Mouse (Mus musculus) forebrain, embryonic 14.5 days (tissue): Measurements from ENCODE around the gene Stxbp2. TPM values are rescaled to one million over a fixed set of nuclear protein-coding genes. Genes with fewer than 3 reads are reported as not detected.

Source experiments
- ATAC-seq: fragments of 200-750 bp; cut with Nextera tagmentation; 2 replicates; pipeline ENCODE4 v1.8.0; 2017; ENCODE audit warnings: mild to moderate bottlenecking, moderate library complexity
- DNase-seq: peaks from one replicate; pipeline ENCODE4 v3.0.0-alpha.2; 2015; ENCODE audit warnings: low spot score
- H3K27ac ChIP-seq: fragments of 300-500 bp; sonication (generic); 2 replicates; pipeline ENCODE4 v1.5.1; 2014; ENCODE audit warnings: low read depth, mild to moderate bottlenecking, control low read depth, low read length, moderate library complexity
- H3K27me3 ChIP-seq: fragments of 300-500 bp; sonication (generic); replicated peaks from 2 replicates; pipeline ENCODE4 v1.6.1; 2014; ENCODE audit warnings: low read length, control low read depth, mixed read lengths; ENCODE audit not compliant: control insufficient read depth, insufficient read depth
- H3K36me3 ChIP-seq: fragments of 300-500 bp; sonication (generic); 2 replicates; pipeline ENCODE4 v1.6.1; 2014; ENCODE audit warnings: low read length, control low read depth; ENCODE audit not compliant: control insufficient read depth, insufficient read depth
- H3K4me1 ChIP-seq: fragments of 300-500 bp; sonication (generic); 2 replicates; pipeline ENCODE4 v1.6.1; 2014; ENCODE audit warnings: antibody characterized with exemption, low read length, control low read depth; ENCODE audit not compliant: control insufficient read depth, insufficient read depth
- H3K4me2 ChIP-seq: fragments of 300-500 bp; sonication (generic); 2 replicates; pipeline ENCODE4 v1.6.1; 2014; ENCODE audit warnings: mild to moderate bottlenecking, control low read depth, low read length
- H3K4me3 ChIP-seq: fragments of 300-500 bp; sonication (generic); 2 replicates; pipeline ENCODE4 v1.5.1; 2014; ENCODE audit warnings: low read depth, low read length, control low read depth
- H3K9ac ChIP-seq: fragments of 300-500 bp; sonication (generic); 2 replicates; pipeline ENCODE4 v1.6.1; 2014; ENCODE audit warnings: mild to moderate bottlenecking, low read length, control low read depth, moderate library complexity
- H3K9me3 ChIP-seq: fragments of 300-500 bp; sonication (generic); replicated peaks from 2 replicates; pipeline ENCODE4 v1.6.1; 2016; ENCODE audit warnings: low read length, control low read depth, mixed read lengths; ENCODE audit not compliant: control insufficient read depth
- WGBS: fragments of 180-500 bp; shearing (Covaris S2); extraction: QIAGEN DNeasy Blood & Tissue Kit; methylation state at CpG from one replicate; pipeline ENCODE4 v1.1.7; 2014; 5-methylcytosine and 5-hydroxymethylcytosine counted together
- polyA plus RNA-seq: library from polyadenylated mRNA; unstranded; fragments of >200 nt; fragmentation: Nextera tagmentation; extraction: Ambion mirVana; gene quantifications from 2 replicates; pipeline ENCODE4 v1.2.1, GENCODE M21; 2014

Stxbp2 gene
- polyA plus RNA-seq, 1 experiment from 2014 or later, result 32.4 TPM

DNA sequence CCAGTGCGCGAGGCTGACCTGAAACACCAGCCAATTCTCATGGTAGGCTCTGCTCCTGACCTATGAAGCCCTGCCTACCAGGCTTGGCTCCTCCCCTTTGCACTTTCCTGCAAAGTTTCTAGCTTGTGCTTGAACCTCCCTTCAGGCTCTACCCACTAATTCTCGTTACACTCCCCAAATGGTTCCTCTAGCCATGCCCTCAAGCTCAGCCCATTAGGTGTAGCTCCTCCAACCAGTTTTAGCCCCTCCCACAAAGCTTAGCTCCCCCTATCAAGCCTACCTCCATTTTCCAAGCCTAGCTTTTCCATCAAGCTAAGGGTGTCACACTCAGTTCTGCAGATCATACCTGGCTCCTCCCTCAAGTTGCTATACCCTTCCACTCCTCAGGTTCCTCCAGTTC, 32.7 kb upstream of the Stxbp2 start:
- Histone ChIP-seq H3K4me3 (no peak overlapping the region), H3K4me1 (no peaks in the 10 kb centered on the region), H3K27ac (no peak overlapping the region), H3K36me3 (peaks cover 43% of the 10 kb centered on the region), H3K9ac (no peak overlapping the region), H3K9me3 (no peaks in the 10 kb centered on the region), H3K4me2 (no peak overlapping the region), H3K27me3 (no peaks in the 10 kb centered on the region)
- ATAC-seq (no peak), DNase-seq (no peak)
- 89% methylated on average over 3 of the region's 3 CpGs for WGBS

DNA sequence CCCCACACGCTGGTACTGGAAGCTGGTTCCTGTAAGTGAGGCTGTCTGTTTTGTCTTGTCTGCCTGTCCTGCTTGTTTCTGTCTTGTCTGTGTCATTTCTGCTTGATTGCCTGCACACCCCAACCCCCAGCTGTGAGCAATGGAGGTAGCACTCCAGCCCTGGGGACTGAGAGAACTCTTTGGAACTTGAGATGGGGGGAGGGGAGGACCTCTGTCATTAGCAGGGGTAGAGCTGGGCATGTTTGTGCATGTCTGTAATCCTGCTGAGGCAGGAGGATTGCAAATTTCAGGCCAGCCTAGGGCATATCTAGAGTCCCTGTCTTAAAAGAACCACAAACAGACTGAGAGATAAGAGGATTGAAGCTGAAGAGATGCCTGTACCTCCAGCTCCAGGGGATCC, 31.5 kb upstream of the Stxbp2 start:
- Histone ChIP-seq H3K36me3 (peaks cover 54% of the 10 kb centered on the region), H3K9me3 (no peaks in the 10 kb centered on the region)
- 85% methylated on average over 1 of the region's 1 CpGs for WGBS

DNA sequence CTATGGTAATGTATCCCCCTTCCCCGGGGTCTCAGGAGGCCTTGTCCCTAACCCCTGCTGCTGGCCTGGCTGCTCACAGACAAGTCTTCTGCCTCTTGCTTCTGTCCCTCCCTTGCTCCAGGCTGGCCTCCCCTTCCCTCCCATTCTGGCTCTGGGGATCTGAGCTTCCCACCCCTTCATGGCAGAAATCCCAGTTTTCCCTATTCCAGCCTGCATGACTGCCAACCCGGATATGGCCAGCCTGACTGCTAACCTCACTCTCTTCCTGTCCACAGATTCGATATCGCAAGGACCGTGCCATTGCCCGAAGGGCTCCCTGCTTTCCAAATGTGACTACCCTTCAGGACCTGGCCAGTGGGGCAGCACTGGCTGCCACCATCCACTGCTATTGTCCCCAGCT, 30.4 kb upstream of the Stxbp2 start:
- H3K27ac ChIP-seq, result no peak overlapping the region
- H3K36me3 ChIP-seq, result peaks cover 62% of the 10 kb centered on the region
- H3K9me3 ChIP-seq, result no peaks in the 10 kb centered on the region
- ATAC-seq, result no peak
- no peak overlapping the region for H3K4me3 ChIP-seq
- no peak overlapping the region for H3K4me2 ChIP-seq
- no peaks in the 10 kb centered on the region for H3K27me3 ChIP-seq
- no peaks in the 10 kb centered on the region for H3K4me1 ChIP-seq
- no peak overlapping the region for H3K9ac ChIP-seq
- DNase-seq, result no peak
- 90% methylated on average over 6 of the region's 6 CpGs for WGBS

More for the DNA sequence above, 31.5 kb upstream of the Stxbp2 start:
- no peak overlapping the region for H3K9ac ChIP-seq
- no peaks in the 10 kb centered on the region for H3K4me1 ChIP-seq
- no peak for DNase-seq
- no peak overlapping the region for H3K4me3 ChIP-seq
- no peak overlapping the region for H3K4me2 ChIP-seq
- no peak overlapping the region for H3K27ac ChIP-seq
- ATAC-seq, result no peak
- no peaks in the 10 kb centered on the region for H3K27me3 ChIP-seq

DNA sequence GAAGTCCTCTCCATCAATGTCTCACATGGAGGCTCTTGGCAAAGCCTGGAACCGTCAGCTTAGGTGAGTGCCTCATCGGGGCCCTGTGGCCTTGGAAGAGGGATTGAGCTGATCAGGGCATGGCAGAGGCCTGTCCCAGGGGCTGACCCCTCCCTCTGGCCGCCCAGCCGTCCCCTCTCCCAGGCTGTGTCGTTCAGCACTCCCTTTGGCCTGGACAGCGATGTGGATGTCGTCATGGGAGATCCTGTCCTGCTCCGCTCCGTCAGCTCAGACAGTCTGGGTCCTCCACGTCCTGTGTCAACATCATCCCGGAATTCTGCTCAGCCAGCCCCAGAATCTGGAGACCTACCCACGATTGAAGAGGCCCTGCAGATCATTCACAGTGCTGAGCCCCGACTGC, 27.3 kb upstream of the Stxbp2 start:
- WGBS, result 81% methylated on average over 13 of the region's 13 CpGs
- no peak for ATAC-seq
- H3K27me3 ChIP-seq, result no peaks in the 10 kb centered on the region
- H3K27ac ChIP-seq, result no peak overlapping the region
- H3K4me2 ChIP-seq, result no peak overlapping the region
- H3K36me3 ChIP-seq, result peaks cover 86% of the 10 kb centered on the region
- no peak for DNase-seq
- no peaks in the 10 kb centered on the region for H3K9me3 ChIP-seq
- no peak overlapping the region for H3K4me3 ChIP-seq
- no peak overlapping the region for H3K9ac ChIP-seq
- no peaks in the 10 kb centered on the region for H3K4me1 ChIP-seq

DNA sequence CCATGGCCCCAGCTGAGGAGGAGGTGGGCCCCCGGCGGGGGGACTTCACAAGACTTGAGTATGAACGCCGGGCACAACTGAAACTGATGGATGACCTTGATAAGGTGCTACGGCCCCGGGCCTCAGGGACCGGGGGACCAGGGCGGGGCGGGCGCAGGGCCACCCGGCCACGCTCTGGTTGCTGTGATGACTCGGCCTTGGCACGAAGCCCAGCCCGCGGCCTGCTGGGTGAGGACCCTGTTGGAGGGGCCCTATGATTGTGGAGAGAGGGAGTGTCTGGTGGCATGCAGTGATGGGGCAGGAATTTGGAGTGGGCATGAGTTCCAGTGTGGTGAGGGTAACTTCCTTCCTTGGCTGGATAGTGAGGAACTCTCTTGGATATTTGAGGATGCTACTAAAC, 24.2 kb upstream of the Stxbp2 start:
- H3K27me3 ChIP-seq, result no peaks in the 10 kb centered on the region
- 89% methylated on average over 16 of the region's 16 CpGs for WGBS
- H3K4me3 ChIP-seq, result no peak overlapping the region
- H3K4me1 ChIP-seq, result no peaks in the 10 kb centered on the region
- H3K27ac ChIP-seq, result no peak overlapping the region
- no peak for ATAC-seq
- no peak overlapping the region for H3K4me2 ChIP-seq
- H3K36me3 ChIP-seq, result peaks cover 92% of the 10 kb centered on the region
- H3K9ac ChIP-seq, result no peak overlapping the region
- DNase-seq, result no peak
- H3K9me3 ChIP-seq, result no peaks in the 10 kb centered on the region

DNA sequence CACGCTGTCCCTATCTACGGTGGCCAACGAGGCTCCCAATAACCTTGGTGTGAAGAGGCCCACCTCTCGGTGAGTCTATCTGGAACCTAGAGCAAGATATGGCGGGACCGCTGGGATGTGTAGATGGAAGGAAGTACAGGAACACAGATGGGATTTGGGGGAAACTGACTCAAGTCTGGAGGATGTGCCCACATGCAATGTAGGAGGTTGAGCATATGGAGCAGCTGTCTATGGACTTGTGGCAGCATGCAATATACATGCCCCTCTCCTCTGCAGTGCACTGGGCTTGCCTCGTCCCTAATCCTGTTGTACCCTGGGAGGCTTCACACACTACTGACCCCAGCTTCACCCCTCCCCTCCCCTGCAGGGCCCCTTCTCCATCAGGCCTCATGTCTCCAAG, 22.9 kb upstream of the Stxbp2 start:
- Histone ChIP-seq H3K36me3 (peaks cover 92% of the 10 kb centered on the region), H3K27me3 (no peaks in the 10 kb centered on the region), H3K9me3 (no peaks in the 10 kb centered on the region), H3K27ac (no peak overlapping the region), H3K9ac (no peak overlapping the region), H3K4me3 (no peak overlapping the region), H3K4me1 (no peaks in the 10 kb centered on the region), H3K4me2 (no peak overlapping the region)
- ATAC-seq (no peak), DNase-seq (no peak)
- 87% methylated on average over 7 of the region's 7 CpGs for WGBS

DNA sequence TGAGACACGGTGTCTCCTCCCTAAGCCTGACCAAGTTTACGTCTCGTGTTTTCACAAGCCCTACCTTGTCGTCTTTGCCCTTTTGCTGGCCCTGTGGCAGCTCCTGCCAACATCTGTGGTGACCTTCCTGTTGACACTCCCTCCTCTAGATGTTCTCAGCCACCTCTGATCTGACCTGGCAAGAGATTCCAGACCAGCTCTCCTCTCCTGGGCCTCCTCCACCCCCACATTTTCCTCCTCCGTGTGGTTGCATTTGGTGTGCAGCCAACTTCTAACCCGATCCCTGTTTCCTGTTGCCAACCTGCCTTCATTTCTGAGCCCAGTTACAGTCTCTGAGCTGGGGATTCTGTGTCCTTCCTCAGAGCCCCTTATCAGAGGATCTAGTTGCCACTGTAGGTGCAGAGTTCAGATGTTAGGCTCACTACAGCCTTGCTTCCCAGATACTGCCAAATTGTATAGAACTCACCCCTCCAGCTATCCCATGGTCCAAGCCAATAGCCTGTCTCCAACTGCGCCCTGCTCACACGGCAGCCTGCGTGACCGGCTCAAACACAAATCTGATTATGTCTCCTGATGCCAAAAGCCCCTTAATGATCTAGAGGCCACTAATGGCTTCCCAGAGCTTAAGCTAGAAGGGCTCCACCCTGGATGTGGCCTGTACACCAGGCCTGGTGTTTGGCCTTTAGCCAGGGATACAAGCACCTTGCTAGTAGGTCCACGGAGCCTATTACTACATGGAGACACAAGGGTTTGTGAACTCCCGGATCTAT, 21.5 kb upstream of the Stxbp2 start:
- Histone ChIP-seq H3K9ac (no peak overlapping the region), H3K9me3 (no peaks in the 10 kb centered on the region), H3K4me3 (no peak overlapping the region), H3K36me3 (peaks cover 92% of the 10 kb centered on the region), H3K4me2 (no peak overlapping the region), H3K27ac (no peak overlapping the region), H3K4me1 (no peaks in the 10 kb centered on the region), H3K27me3 (no peaks in the 10 kb centered on the region)
- no peak for ATAC-seq
- no peak for DNase-seq
- 88% methylated on average over 12 of the region's 12 CpGs for WGBS

DNA sequence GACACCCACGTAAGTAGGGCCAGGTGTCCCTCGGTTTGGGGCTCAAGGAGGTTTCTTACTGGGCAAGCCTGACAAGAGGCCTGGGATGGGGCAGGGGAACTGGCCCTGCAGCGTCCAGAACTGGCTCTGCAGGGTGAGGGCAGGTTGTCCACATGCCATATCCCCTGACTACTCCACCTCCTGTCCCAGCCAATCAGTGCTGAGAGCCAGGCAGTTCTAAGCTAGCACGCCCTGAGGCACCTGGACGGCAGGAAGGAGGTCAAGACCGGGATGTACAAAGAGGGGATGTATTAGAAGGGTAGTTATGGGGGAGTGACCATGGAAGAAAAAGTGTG, 21.0 kb upstream of the Stxbp2 start:
- 85% methylated on average over 6 of the region's 6 CpGs for WGBS
- ATAC-seq, result no peak

DNA sequence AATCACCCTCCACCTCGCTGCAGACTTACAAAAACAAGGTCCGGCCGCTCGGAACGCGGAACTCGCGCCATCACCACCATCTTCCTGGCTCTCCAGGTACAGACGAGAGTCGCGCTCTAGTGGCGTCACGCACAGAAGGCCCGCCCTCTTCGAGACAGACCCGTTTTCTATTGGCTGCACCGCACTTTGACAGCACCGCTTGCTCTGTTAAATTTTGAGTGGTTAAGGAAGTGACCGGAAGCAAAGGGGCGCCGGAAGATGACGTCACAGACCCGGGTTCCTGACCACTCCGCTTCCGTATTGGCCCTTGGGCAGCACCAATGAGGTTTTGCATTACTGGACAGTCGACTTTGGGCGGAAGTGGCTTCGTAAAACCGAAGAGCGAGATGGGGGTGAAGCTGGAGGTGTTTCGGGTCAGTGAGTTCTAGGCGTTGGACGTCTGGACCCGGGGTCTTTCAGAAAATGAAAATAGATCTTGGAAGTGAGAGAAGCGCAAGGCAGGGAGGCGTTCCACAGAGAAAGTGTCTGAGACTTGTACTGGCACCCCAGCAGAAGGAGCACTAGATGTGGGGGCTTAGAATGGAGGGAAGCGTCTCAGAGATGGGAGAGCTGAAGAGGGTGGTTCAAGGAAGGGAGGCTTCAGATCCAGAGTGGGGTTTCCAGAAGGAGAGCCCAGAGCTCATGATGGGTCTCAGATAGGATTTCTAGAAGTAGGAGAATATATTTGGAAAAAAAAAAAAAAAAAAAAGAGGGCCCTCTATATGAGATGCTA, 9.4 kb upstream of the Stxbp2 start, which contains the start of the genes Xab2 and Pet100:
TSS of gene Xab2 (minus strand) at position 118 of the 772 bp plus-strand sequence.
TSS of gene Pet100 (plus strand) at position 350 of the 772 bp plus-strand sequence.
- H3K27ac ChIP-seq, result no peak within 1 kb of the TSS
- peak within 1 kb of the TSS; percentile 79 for H3K4me3 ChIP-seq
- H3K9me3 ChIP-seq, result no peaks in the 10 kb centered on the region
- no peaks in the 10 kb centered on the region for H3K27me3 ChIP-seq
- ATAC-seq, result peak; percentile 98
- under 1% methylated on average over 37 of the region's 37 CpGs for WGBS
- peak within 1 kb of the TSS; percentile 76 for H3K9ac ChIP-seq
- DNase-seq, result peak; percentile 100
- peaks cover 9% of the 10 kb centered on the region; the same call in 1 of the 2 replicates for H3K4me1 ChIP-seq
- H3K4me2 ChIP-seq, result peak within 1 kb of the TSS; percentile 73
- peaks cover 23% of the 10 kb centered on the region for H3K36me3 ChIP-seq

More for the DNA sequence above, 21.0 kb upstream of the Stxbp2 start:
- no peak for DNase-seq
- Histone ChIP-seq H3K4me3 (no peak overlapping the region), H3K9me3 (no peaks in the 10 kb centered on the region), H3K4me2 (no peak overlapping the region), H3K9ac (no peak overlapping the region), H3K27ac (no peak overlapping the region), H3K36me3 (peaks cover 92% of the 10 kb centered on the region), H3K27me3 (no peaks in the 10 kb centered on the region), H3K4me1 (no peaks in the 10 kb centered on the region)
